Mouse (Mus musculus): ENCODE measurements around the gene Lurap1l.

DNA sequence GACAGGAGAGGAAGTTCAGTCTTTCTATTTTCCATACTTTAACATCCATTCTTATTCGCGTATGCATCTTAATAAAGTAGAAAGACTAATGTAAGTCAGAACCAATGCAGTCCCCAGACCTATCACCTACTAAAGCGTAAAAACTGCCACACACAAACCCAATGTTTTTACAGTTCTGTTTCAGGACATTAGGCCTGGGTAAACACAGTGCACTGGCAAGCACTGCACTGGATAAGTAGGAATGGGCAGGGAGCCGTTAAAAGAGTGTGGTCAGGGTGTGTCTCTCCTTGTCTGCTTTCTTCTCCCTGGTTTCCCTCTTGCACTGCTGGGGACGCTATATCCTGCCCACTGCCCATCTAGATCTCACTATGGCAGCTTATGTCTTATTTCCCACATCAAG, 2.5 kb upstream of the Lurap1l start:
- no peak for TF ChIP-seq CTCF (IDR thresholded peaks at IDR 0.05; ENCODE audit: borderline replicate concordance, control insufficient read depth, extremely low read depth, insufficient read depth, low read length, poor library complexity)
- no peak for TF ChIP-seq POLR2A (IDR thresholded peaks at IDR 0.05; ENCODE audit: control insufficient read depth, extremely low read depth, insufficient read depth, low read length, poor library complexity)
